Comparison of ENCODE assay signal across 21 mouse cellular contexts in genomic region chr17:85861328-85861727, GRCm38 (mm10).
DNase-seq lines count a peak whose midpoint lies in the region; ATAC-seq and TF ChIP-seq lines count a peak whose summit lies in the region.
"Had no signal": no experiment of that assay in that cellular context is flagged by ENCODE, and none has a peak within 500 bp of the region (broad histone marks: within the 10 kb centered on the region; RNA-seq: fewer than 3 reads in every experiment).

No protein-coding gene starts in this region.

- no peak overlapping the region for H3K27ac ChIP-seq in intestine, embryonic 16.5 days (ENCODE audit: low read length)
- H3K27ac ChIP-seq: embryonic facial prominence, embryonic 13.5 days; forebrain, embryonic 12.5 days; gastrocnemius, adult 2 months; hindbrain, embryonic 10.5 days; hindbrain, embryonic 14.5 days had no signal

- H3K4me1 ChIP-seq in intestine, embryonic 16.5 days (ENCODE audit: control insufficient read depth, insufficient read depth, low read length) = no peaks in the 10 kb centered on the region
- H3K4me1 ChIP-seq: heart, embryonic 12.5 days had no signal

- no peak for ATAC-seq in intestine, embryonic 16.5 days
- ATAC-seq: CD4-positive, CD25-positive, alpha-beta regulatory T cell, adult 4 months; forebrain, embryonic 16.5 days had no signal

- no peak for TF ChIP-seq POLR2A in myocyte (IDR thresholded peaks at IDR 0.05; ENCODE audit: insufficient read length, low read depth)

- DNase-seq in adrenal gland, adult (ENCODE audit: inconsistent age in 2 of 2, low spot score in 1 of 2) = peak; percentile 66 to 87
- no peak for DNase-seq in adrenal gland, postnatal 4 days (ENCODE audit: low spot score in 2 of 2)
- DNase-seq in NIH3T3 (ENCODE audit: low read depth) = peak; percentile 11
- peak; percentile 33 for DNase-seq in adrenal gland, postnatal 14 days
- no peak for DNase-seq in cerebellum, adult 9-10 months
- DNase-seq: B cell, adult 2 months; cerebellum, adult 11-12 months; cerebellum, adult 9-11 months; cerebellum, postnatal 36 days; gastrocnemius, adult 2 months; gastrocnemius, postnatal 25 days had no signal

- H3K4me2 ChIP-seq in myocyte (ENCODE audit: low read depth) = peak overlapping the region; percentile 0
- H3K4me2 ChIP-seq in intestine, embryonic 16.5 days (ENCODE audit: low read depth, low read length) = no peak overlapping the region
- H3K4me2 ChIP-seq: embryonic facial prominence, embryonic 13.5 days; forebrain, embryonic 12.5 days; heart, embryonic 12.5 days; hindbrain, embryonic 14.5 days had no signal

- H3K9ac ChIP-seq in intestine, embryonic 16.5 days (ENCODE audit: low read depth, low read length) = no peak overlapping the region
- H3K9ac ChIP-seq: embryonic facial prominence, embryonic 13.5 days; forebrain, embryonic 12.5 days; heart, embryonic 12.5 days; hindbrain, embryonic 14.5 days had no signal

- H3K27me3 ChIP-seq in myocyte (ENCODE audit: control insufficient read depth, insufficient read depth, insufficient read length) = no peaks in the 10 kb centered on the region
- no peaks in the 10 kb centered on the region for H3K27me3 ChIP-seq in intestine, embryonic 16.5 days (replicated peaks; ENCODE audit: control insufficient read depth, insufficient read depth, low read length)
- H3K27me3 ChIP-seq: forebrain, embryonic 12.5 days had no signal

- no peaks in the 10 kb centered on the region for H3K36me3 ChIP-seq in myocyte (ENCODE audit: control insufficient read depth, insufficient read depth)
- no peaks in the 10 kb centered on the region for H3K36me3 ChIP-seq in intestine, embryonic 16.5 days (ENCODE audit: control insufficient read depth, insufficient read depth, low read length)
- H3K36me3 ChIP-seq: embryonic facial prominence, embryonic 13.5 days; forebrain, embryonic 12.5 days; G1E; heart, embryonic 12.5 days; hindbrain, embryonic 10.5 days had no signal

- H3K4me3 ChIP-seq in myocyte = no peak overlapping the region
- no peak overlapping the region for H3K4me3 ChIP-seq in intestine, embryonic 16.5 days (ENCODE audit: low read length)
- H3K4me3 ChIP-seq: embryonic facial prominence, embryonic 13.5 days; forebrain, embryonic 12.5 days; gastrocnemius, adult 2 months; heart, embryonic 12.5 days; hindbrain, embryonic 10.5 days had no signal

- H3K79me2 ChIP-seq in myocyte (ENCODE audit: control insufficient read depth, insufficient read depth) = no peaks in the 10 kb centered on the region

- H3K9me3 ChIP-seq in intestine, embryonic 16.5 days (ENCODE audit: control insufficient read depth, low read length) = no peaks in the 10 kb centered on the region
- H3K9me3 ChIP-seq: embryonic facial prominence, embryonic 13.5 days; forebrain, embryonic 12.5 days; G1E; heart, embryonic 12.5 days; hindbrain, embryonic 10.5 days had no signal

- WGBS in intestine, embryonic 16.5 days = 78% methylated on average over 9 of the region's 9 CpGs

- no peak overlapping the region for H3ac ChIP-seq in myocyte (ENCODE audit: control insufficient read depth, insufficient read length)

TF ChIP-seq in myocyte, 11 proteins besides CTCF, POLR2A, EP300 and RAD21:
- TF ChIP-seq REST (IDR thresholded peaks at IDR 0.05; ENCODE audit: insufficient read depth, insufficient read length) = no peak
- TF ChIP-seq USF1 (IDR thresholded peaks at IDR 0.05; ENCODE audit: low read depth) = no peak

Comparison
In these comparisons a context has a peak if more than half of its experiments do, and no peak if none do; other contexts are left out.
1. DNase-seq: peak in adrenal gland, adult (2 of 2), NIH3T3 (single experiment) and adrenal gland, postnatal 14 days (single experiment); none in adrenal gland, postnatal 4 days (0 of 2) and cerebellum, adult 9-10 months (single experiment).